Mouse (Mus musculus) limb, embryonic 12.5 days (tissue): Measurements from ENCODE around the gene Zfp619. TPM values are rescaled to one million over a fixed set of nuclear protein-coding genes. Genes with fewer than 3 reads are reported as not detected.
"Not testable (repeated sequence)": the region's sequence is repeated elsewhere in the genome, so short reads cannot be mapped to it uniquely, and the experiment has no call there.

Experiments used
- ATAC-seq: fragments of 200-750 bp; cut with Nextera tagmentation; 2 replicates; pipeline ENCODE4 v1.8.0; 2017; ENCODE audit warnings: low read depth, moderate TSS enrichment; ENCODE audit not compliant: insufficient number of reproducible peaks, insufficient read depth, low FRiP score, low TSS enrichment
- H3K27ac ChIP-seq: fragments of 300-500 bp; sonication (generic); 2 replicates; pipeline ENCODE4 v1.5.1; 2016; ENCODE audit warnings: mild to moderate bottlenecking, moderate library complexity
- H3K27me3 ChIP-seq: fragments of 300-500 bp; sonication (generic); 2 replicates; pipeline ENCODE4 v1.6.1; 2016; ENCODE audit warnings: mild to moderate bottlenecking, moderate library complexity
- H3K36me3 ChIP-seq: fragments of 300-500 bp; sonication (generic); 2 replicates; pipeline ENCODE4 v1.6.1; 2016; ENCODE audit warnings: mild to moderate bottlenecking, moderate library complexity
- H3K4me1 ChIP-seq: fragments of 300-500 bp; sonication (generic); replicated peaks from 2 replicates; pipeline ENCODE4 v1.6.1; 2016
- H3K4me2 ChIP-seq: fragments of 300-500 bp; sonication (generic); 2 replicates; pipeline ENCODE4 v1.6.1; 2016; ENCODE audit warnings: mild to moderate bottlenecking, moderate library complexity
- H3K4me3 ChIP-seq: fragments of 300-500 bp; sonication (generic); replicated peaks from 2 replicates; pipeline ENCODE4 v1.5.1; 2016; ENCODE audit warnings: mild to moderate bottlenecking
- H3K9ac ChIP-seq: fragments of 300-500 bp; sonication (generic); replicated peaks from 2 replicates; pipeline ENCODE4 v1.6.1; 2016; ENCODE audit warnings: mild to moderate bottlenecking, moderate library complexity
- H3K9me3 ChIP-seq: fragments of 300-500 bp; sonication (generic); 2 replicates; pipeline ENCODE4 v1.6.1; 2016; ENCODE audit warnings: mild to moderate bottlenecking, moderate library complexity
- WGBS: fragments of 180-500 bp; shearing (Covaris S2); methylation state at CpG from one replicate; pipeline ENCODE4 v1.1.7; 2016; 5-methylcytosine and 5-hydroxymethylcytosine counted together
- polyA plus RNA-seq: library from polyadenylated mRNA; unstranded; fragments of >200 nt; fragmentation: Nextera tagmentation; extraction: Ambion mirVana; gene quantifications from 2 replicates; pipeline ENCODE4 v1.2.1, GENCODE M21; 2016

Zfp619 gene
- polyA plus RNA-seq, 1 experiment from 2014 or later, result 2.6 TPM

GRCm38 (mm10) chr7:39589044-39589443 is 71.5 kb downstream of the Zfp619 start:
- H3K9me3 ChIP-seq, ATAC-seq, H3K4me1 ChIP-seq, H3K27ac ChIP-seq, H3K27me3 ChIP-seq, H3K36me3 ChIP-seq: not testable (repeated sequence)
- Histone ChIP-seq H3K4me3 (peak overlapping the region; percentile 48), H3K9ac (peak overlapping the region; percentile 67), H3K4me2 (peak overlapping the region; percentile 64)
- 48% methylated on average over 7 of the region's 7 CpGs for WGBS

Other genes starting within 250 kb of the Zfp619 start
- gene Gm5114, start 104.6 kb upstream of the Zfp619 start, polyA plus RNA-seq, result not detected in 2 replicates